Mouse (Mus musculus): ENCODE measurements at regions not wholly inside any gene's neighbourhood (a gene's known extent, or its start where the extent isn't known, plus 50 kb on each side); places are given as distances from the start of the nearest gene placed in this dataset.

DNA sequence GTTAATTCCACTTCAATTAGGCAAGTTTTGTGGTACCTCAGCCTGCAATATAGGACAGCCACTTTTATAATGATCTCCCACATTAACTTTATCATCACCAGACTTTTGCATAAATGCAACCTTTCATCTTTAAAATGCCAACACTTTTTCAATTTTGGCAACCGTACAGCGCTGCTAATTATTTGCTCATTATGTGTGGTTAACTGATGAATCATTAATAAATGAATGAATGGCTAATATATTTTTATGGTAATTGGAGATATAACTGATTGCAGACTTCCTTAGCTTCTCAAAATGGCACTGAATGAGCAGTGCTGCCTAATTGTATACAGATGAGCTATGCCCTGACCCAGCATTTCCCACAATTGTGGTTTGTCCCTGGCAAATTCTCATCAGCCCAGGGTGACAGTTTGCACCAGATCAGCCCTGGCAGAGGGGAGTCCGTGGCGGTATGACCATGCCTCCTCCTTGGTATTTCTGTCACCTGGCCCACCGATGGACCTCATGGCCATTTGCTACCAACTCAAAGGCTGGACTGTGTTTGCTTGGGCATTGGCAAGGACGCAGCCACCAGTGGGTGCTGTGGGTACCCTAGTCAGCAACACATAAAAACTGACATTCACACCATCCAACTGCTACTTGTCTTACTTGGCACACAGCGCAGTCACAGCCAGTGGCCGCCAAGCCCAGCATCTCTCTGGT, 173.7 kb upstream of the Lmo4 start:
- H3K36me3 ChIP-seq = no peaks in the 10 kb centered on the region
- no peak overlapping the region for H3K27ac ChIP-seq
- WGBS (ENCODE audit: insufficient replicate concordance) = 79% methylated on average over 8 of the region's 8 CpGs
- no peaks in the 10 kb centered on the region for H3K27me3 ChIP-seq (replicated peaks)
- no peak overlapping the region for H3K4me3 ChIP-seq
- no peak overlapping the region for H3K9ac ChIP-seq
- H3K4me2 ChIP-seq = no peak overlapping the region
- no peaks in the 10 kb centered on the region for H3K9me3 ChIP-seq (replicated peaks)
- ATAC-seq = no peak
- H3K4me1 ChIP-seq = peaks cover 15% of the 10 kb centered on the region; the same call in 1 of the 2 replicates

DNA sequence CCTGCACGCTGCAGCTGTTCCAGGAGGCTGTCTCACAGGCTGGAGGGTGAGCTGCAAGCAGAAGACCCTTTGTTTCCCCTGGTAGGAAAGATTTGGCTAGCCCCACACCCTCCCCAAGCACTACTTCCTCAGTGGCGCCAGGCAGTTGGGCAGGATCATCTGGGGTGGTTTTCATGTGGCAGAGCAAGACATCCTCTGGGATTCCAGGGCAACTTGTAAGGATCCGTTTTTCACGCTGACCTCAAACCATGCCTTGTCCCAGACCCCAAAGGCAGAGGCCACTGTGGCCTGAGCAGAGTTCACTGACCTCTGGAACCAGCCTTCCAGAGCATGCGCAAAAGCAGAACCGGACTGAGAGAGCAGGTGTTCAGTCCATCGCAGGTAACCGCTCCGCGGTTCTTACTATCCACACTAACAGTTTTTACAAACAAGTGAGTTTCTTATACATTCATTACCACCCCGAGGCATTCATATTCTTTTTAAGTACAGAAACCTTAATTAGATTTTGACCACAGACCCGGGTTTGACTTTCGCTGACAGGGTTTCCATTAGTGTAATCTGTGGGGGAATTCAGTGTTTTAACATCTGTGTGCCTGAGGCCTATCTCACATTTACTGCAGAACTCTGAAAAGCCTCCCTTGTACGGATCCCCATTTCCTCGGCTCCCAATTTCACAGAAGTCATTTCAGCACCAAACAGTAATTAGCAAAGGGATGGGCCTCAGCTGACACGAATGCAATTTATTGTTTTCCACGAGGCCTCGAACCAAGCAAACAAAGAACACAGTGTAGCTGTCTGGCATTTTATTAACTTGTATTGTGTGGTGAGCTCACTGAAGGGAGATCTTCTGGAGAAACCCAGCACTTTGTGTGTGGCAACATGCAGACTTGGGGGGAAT, 172.9 kb upstream of the Lmo4 start:
- 67% methylated on average over 18 of the region's 18 CpGs for WGBS (ENCODE audit: insufficient replicate concordance)
- no peak for ATAC-seq
- H3K27ac ChIP-seq = no peak overlapping the region
- H3K9ac ChIP-seq = no peak overlapping the region
- no peaks in the 10 kb centered on the region for H3K27me3 ChIP-seq (replicated peaks)
- peaks cover 15% of the 10 kb centered on the region; the same call in 1 of the 2 replicates for H3K4me1 ChIP-seq
- H3K4me2 ChIP-seq = no peak overlapping the region
- H3K4me3 ChIP-seq = no peak overlapping the region
- no peaks in the 10 kb centered on the region for H3K36me3 ChIP-seq
- H3K9me3 ChIP-seq (replicated peaks) = no peaks in the 10 kb centered on the region

DNA sequence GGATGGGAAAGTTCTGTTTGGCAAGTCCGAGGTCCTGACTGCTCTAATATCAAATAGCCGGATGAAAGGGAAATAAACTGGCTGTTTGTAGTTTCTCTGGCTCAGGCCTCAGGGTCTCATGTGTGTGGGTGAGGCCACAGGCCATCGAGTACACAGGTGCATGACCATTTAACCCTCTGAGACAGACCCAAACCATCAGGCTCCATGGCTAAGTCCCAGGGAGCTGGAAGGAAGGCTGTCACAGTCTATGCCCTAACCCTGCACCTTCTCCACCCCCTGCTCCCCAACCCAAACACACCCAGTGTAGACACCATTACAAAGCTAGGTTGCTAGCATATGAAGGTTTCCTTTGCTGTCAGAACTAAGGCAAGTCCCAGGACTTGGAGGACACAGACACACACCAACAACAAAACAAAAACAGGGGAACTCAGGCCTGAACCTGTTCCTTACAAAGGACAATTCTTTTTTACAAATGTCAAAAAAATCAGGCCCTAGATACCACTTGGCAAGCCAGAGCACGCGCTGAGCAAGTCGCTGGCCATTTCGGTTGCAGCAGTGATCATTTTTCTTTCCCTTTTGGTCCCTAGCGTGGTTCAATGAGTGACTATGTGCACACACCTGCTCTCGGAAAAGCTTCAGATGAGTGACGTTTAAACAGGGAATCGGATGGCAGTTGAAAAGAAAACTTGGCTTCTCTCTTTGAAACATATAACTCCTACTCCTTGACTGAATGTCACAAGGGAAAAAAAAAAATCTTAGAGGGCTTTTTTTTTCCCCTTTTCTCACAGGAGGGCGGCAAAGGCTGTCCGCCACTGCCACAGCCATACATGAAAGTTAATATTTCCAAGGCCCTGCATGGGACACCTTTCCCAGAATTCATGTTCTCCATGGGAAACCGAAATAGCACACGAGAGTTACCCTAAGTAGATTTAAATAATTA, 171.7 kb upstream of the Lmo4 start:
- H3K36me3 ChIP-seq = no peaks in the 10 kb centered on the region
- 69% methylated on average over 15 of the region's 15 CpGs for WGBS (ENCODE audit: insufficient replicate concordance)
- H3K4me2 ChIP-seq = no peak overlapping the region
- no peak for ATAC-seq
- no peaks in the 10 kb centered on the region for H3K9me3 ChIP-seq (replicated peaks)
- no peaks in the 10 kb centered on the region for H3K27me3 ChIP-seq (replicated peaks)
- H3K27ac ChIP-seq = no peak overlapping the region
- H3K4me3 ChIP-seq = no peak overlapping the region
- peaks cover 15% of the 10 kb centered on the region; the same call in 1 of the 2 replicates for H3K4me1 ChIP-seq
- H3K9ac ChIP-seq = no peak overlapping the region

DNA sequence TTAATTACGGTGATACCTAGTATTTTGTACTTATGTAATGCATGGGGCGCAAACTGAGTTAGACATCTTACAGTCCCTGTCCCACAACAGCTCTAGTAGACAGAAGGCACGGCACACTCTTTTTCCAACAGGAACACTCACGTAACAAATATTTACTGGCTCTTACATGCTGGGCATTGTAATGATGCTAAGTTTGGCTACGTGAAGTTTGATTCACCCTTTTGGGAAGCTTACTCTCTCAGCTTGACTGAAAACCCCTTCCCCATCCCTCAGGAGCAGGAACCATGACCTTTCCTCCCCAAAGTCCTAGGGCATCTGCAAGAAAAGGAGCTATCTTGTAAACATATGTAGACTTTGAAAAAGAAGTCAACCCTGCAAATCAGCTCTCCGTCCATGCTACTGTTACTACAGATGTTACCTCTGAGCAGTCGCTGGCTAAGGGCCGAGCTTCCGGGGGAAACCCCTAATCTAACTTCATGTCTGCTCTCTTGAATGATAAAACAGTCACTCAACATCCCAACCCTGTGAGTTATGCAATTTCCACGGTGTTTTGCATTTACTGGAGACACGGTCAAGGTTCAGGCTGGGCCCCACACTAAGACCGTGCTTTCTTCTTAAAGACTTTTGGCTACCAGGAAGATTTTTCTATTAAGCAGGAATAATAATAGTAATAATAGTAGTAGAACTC, 170.8 kb upstream of the Lmo4 start:
- H3K4me3 ChIP-seq = no peak overlapping the region
- no peaks in the 10 kb centered on the region for H3K36me3 ChIP-seq
- no peak overlapping the region for H3K9ac ChIP-seq
- no peak for ATAC-seq
- H3K27ac ChIP-seq = no peak overlapping the region
- H3K4me1 ChIP-seq = peaks cover 7% of the 10 kb centered on the region; the same call in 1 of the 2 replicates
- no peaks in the 10 kb centered on the region for H3K9me3 ChIP-seq (replicated peaks)
- H3K4me2 ChIP-seq = no peak overlapping the region
- H3K27me3 ChIP-seq (replicated peaks) = no peaks in the 10 kb centered on the region
- WGBS (ENCODE audit: insufficient replicate concordance) = 52% methylated on average over 12 of the region's 12 CpGs

DNA sequence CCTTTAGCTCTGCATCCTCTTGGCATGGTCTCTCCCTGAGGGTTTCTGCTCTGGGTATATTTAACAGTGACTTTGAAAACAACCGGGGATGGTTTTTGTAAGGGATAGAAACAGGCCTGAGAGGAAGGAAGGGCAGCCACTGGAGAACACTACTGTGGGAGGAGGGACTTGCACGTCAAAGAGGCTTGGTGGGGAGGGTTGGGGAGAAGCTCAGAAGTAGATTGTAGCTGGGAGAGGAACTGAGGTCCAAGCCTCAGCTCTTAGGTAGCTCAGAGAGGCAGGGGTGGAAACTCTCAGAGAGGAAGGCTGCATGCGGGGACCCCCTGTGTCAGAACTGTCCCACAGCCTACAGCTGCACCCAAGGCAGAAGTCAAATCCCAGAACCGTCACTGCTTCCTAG, 163.3 kb upstream of the Lmo4 start:
- Histone ChIP-seq H3K9me3 (replicated peaks) (no peaks in the 10 kb centered on the region), H3K9ac (no peak overlapping the region), H3K36me3 (no peaks in the 10 kb centered on the region), H3K27ac (no peak overlapping the region), H3K4me2 (no peak overlapping the region), H3K4me1 (no peaks in the 10 kb centered on the region), H3K27me3 (replicated peaks) (no peaks in the 10 kb centered on the region; the same call in 1 of the 2 replicates), H3K4me3 (no peak overlapping the region)
- no peak for ATAC-seq
- WGBS (ENCODE audit: insufficient replicate concordance) = 50% methylated on average over 4 of the region's 4 CpGs

DNA sequence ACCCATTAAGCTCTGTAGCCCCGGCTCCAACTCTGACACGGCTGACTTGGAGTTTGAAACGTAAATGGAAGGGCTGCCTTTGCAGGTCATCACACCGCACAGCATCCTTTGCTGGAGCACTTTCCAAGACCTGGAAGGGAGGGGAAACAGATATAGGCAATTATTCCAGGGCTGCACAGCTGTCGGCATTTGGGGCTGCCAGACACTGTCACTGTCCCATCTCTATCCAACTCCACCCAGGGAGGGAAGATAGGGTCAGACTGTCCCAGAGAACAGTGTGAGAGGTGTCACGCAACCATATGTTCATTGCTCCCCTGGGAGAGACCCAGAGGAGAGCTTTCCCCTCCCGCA, 162.7 kb upstream of the Lmo4 start:
- H3K9ac ChIP-seq = no peak overlapping the region
- H3K27ac ChIP-seq = no peak overlapping the region
- no peak overlapping the region; the same call in 1 of the 2 replicates for H3K4me2 ChIP-seq
- no peaks in the 10 kb centered on the region; the same call in 1 of the 2 replicates for H3K27me3 ChIP-seq (replicated peaks)
- H3K4me3 ChIP-seq = no peak overlapping the region
- WGBS (ENCODE audit: insufficient replicate concordance) = 56% methylated on average over 7 of the region's 7 CpGs
- H3K9me3 ChIP-seq (replicated peaks) = no peaks in the 10 kb centered on the region
- no peak for ATAC-seq
- H3K36me3 ChIP-seq = no peaks in the 10 kb centered on the region
- no peaks in the 10 kb centered on the region for H3K4me1 ChIP-seq

DNA sequence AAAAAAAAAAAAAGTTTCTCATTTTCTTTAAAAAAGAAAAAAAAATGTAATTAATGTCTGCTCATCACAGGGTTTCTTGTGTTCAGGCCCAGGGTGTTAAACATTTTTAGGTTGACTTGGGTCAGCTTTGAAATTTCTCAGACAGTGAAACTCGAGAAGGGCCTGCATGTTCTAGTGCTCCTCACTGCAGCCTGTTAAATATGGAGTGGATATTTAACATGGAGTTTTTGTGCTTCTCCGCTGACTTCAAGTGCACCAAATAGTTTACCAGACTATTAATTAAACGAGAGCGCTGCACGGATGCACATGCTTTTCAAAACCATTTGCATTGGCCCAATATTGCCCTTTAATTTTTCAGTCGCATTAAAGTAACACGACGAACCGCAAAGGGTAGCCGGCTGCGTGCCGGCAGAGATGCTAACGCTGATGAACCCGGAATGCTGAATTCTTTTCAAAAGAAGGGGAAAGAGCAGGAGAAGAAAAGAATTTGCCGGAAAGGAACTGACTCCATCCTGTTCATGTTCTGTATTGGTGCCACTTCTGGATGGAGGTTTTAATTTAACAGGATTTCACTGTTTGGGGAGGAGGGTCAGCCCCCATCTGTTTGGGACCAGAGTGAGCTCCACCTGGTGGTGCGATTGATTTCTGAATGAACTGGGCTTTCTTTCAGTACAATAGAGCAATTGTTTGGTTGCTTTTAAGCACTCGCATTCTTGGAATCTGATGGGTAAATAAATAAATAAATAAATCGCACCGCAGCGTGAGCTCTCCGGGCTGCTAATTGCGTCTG, 162.2 kb upstream of the Lmo4 start:
- no peak for ATAC-seq
- Histone ChIP-seq H3K4me2 (no peak overlapping the region; the same call in 1 of the 2 replicates), H3K9ac (no peak overlapping the region), H3K27me3 (replicated peaks) (no peaks in the 10 kb centered on the region; the same call in 1 of the 2 replicates), H3K36me3 (no peaks in the 10 kb centered on the region), H3K4me3 (no peak overlapping the region), H3K9me3 (replicated peaks) (no peaks in the 10 kb centered on the region), H3K27ac (no peak overlapping the region), H3K4me1 (no peaks in the 10 kb centered on the region)
- 57% methylated on average over 22 of the region's 22 CpGs for WGBS (ENCODE audit: insufficient replicate concordance)

DNA sequence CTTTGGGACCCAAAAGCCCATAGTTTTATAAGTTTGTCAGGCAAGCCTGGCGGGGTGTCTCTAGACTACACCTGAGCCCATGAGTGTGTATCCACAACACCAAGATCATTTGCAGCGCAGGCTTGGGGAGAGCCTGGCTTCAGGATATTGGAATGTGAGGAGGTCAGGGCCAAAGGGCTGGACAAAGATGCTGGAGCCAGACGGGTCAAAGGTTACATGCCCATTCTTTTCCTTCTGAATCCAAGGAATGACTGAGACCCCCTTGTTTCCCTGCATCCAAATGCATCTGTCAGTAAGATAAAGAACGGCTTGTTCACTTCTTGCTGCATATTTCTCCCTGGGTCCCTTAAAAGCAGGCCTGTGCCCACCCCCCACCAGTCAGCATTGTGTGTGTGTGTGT, 160.9 kb upstream of the Lmo4 start:
- 62% methylated on average over 4 of the region's 4 CpGs for WGBS (ENCODE audit: insufficient replicate concordance)
- Histone ChIP-seq H3K36me3 (no peaks in the 10 kb centered on the region), H3K27ac (no peak overlapping the region)

DNA sequence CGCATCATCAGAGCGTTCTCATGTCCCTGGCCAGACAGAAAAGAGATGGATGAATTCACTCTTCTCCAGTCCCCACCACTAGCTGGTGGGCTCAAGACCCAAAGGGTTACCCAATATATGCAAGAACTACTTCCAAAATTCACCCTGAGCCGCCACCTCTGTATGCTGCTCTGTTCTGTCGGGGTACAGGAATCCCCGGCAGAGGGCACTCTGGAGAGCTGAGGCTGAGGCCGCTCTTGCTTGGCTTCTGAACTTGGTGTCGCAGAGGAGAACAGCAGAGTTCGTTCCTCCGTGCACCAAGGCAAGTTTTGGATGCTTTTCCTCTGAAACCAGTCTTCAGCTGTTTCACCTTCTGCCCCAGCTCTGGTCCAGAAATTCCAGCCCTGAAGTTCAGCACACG, 157.5 kb upstream of the Lmo4 start:
- Histone ChIP-seq H3K36me3 (no peaks in the 10 kb centered on the region), H3K27me3 (replicated peaks) (no peaks in the 10 kb centered on the region; the same call in 1 of the 2 replicates), H3K9ac (no peak overlapping the region), H3K27ac (no peak overlapping the region), H3K9me3 (replicated peaks) (0 out of 2 replicates have a peak, but pooled peaks cover 6% of the 10 kb centered on the region), H3K4me2 (no peak overlapping the region), H3K4me1 (no peaks in the 10 kb centered on the region), H3K4me3 (no peak overlapping the region)
- 55% methylated on average over 10 of the region's 10 CpGs for WGBS (ENCODE audit: insufficient replicate concordance)
- no peak for ATAC-seq

More for the DNA sequence above, 160.9 kb upstream of the Lmo4 start:
- no peaks in the 10 kb centered on the region; the same call in 1 of the 2 replicates for H3K27me3 ChIP-seq (replicated peaks)
- H3K9ac ChIP-seq = no peak overlapping the region
- H3K9me3 ChIP-seq (replicated peaks) = no peaks in the 10 kb centered on the region
- no peaks in the 10 kb centered on the region for H3K4me1 ChIP-seq
- H3K4me3 ChIP-seq = no peak overlapping the region
- H3K4me2 ChIP-seq = no peak overlapping the region
- ATAC-seq = no peak

DNA sequence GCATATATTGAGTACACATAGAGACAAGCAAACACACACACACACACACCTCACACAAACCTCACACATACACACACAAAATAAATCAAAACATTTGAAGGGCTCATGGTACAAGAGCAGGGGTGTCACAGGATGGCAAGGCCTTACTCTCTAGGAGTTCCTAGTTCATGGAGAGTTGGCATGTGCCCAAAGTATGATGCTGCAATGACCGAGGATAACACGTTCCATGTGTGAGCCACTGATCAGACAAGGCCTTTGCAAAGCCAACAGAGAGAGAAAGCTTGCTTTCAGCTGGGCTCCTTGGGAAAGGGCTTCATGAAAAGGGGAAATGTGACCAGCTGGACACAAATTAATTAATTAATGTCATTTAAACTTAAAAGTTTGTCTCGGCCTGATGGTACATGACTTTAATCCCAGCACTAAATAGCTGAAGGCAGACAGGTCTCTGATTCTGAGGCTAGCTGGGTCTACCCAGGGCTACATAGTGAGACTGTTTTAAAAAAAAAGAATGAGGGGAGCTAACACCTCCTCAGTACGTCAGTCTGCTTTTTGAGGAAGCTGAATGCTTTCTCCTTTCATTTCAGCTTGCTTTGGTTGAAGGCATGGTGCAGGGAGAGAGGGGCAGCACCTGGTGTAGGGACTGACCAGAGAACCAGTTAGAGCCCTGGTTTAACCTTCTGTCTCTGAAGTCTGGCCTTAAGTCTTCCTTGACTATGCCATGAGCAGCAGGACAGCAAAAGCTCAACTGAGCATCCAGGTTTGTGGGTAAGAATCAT, 156.4 kb upstream of the Lmo4 start:
- Histone ChIP-seq H3K4me2 (no peak overlapping the region), H3K36me3 (no peaks in the 10 kb centered on the region), H3K27ac (no peak overlapping the region), H3K27me3 (replicated peaks) (no peaks in the 10 kb centered on the region), H3K9ac (no peak overlapping the region), H3K9me3 (replicated peaks) (0 out of 2 replicates have a peak, but pooled peaks cover 6% of the 10 kb centered on the region), H3K4me3 (no peak overlapping the region), H3K4me1 (no peaks in the 10 kb centered on the region)
- no peak for ATAC-seq
- WGBS (ENCODE audit: insufficient replicate concordance) = 72% methylated on average over 4 of the region's 4 CpGs

All from liver, embryonic 12.5 days (tissue).